Mouse (Mus musculus): ENCODE measurements around the gene Emc8.
A peak's percentile ranks its signal among the peaks of the same experiment; 100 is the strongest.

The Emc8 gene

GRCm38 (mm10) chr8:120668374-120668905 lies at the start of gene Emc8:
Gene Emc8 (minus strand): TSS chr8:120668573.
- no peak for DNase-seq (ENCODE audit: low read depth, low spot score)

GRCm38 (mm10) chr8:120715996-120716680 lies 47.8 kb upstream of the Emc8 start:
- DNase-seq (ENCODE audit: low read depth, low spot score): no peak

- no peak for DNase-seq (ENCODE audit: low read depth, low spot score)
These were observed 46.8 kb upstream of the Emc8 start for GRCm38 (mm10) chr8:120715200-120715599.

- DNase-seq (ENCODE audit: low read depth, low spot score): no peak
These were observed 40.8 kb upstream of the Emc8 start for GRCm38 (mm10) chr8:120709176-120709575.

GRCm38 (mm10) chr8:120706193-120706592 lies 37.8 kb upstream of the Emc8 start:
- DNase-seq (ENCODE audit: low read depth, low spot score): no peak

- DNase-seq (ENCODE audit: low read depth, low spot score): no peak
These were observed 36.8 kb upstream of the Emc8 start for GRCm38 (mm10) chr8:120705163-120705562.

GRCm38 (mm10) chr8:120704203-120704602 lies 35.8 kb upstream of the Emc8 start:
- no peak for DNase-seq (ENCODE audit: low read depth, low spot score)

GRCm38 (mm10) chr8:120701758-120702465 lies 33.5 kb upstream of the Emc8 start:
- DNase-seq (ENCODE audit: low read depth, low spot score): no peak

GRCm38 (mm10) chr8:120700053-120700452 lies 31.7 kb upstream of the Emc8 start:
- DNase-seq (ENCODE audit: low read depth, low spot score): no peak

GRCm38 (mm10) chr8:120699565-120699964 lies 31.2 kb upstream of the Emc8 start:
- no peak for DNase-seq (ENCODE audit: low read depth, low spot score)

- DNase-seq (ENCODE audit: low read depth, low spot score): no peak
These were observed 30.7 kb upstream of the Emc8 start for GRCm38 (mm10) chr8:120699079-120699478.

GRCm38 (mm10) chr8:120698426-120698825 lies 30.1 kb upstream of the Emc8 start:
- no peak for DNase-seq (ENCODE audit: low read depth, low spot score)

- DNase-seq (ENCODE audit: low read depth, low spot score): peak; percentile 14
These were observed 29.6 kb upstream of the Emc8 start for GRCm38 (mm10) chr8:120697979-120698272.

GRCm38 (mm10) chr8:120697154-120697978 lies 29.0 kb upstream of the Emc8 start:
- DNase-seq (ENCODE audit: low read depth, low spot score): no peak

- DNase-seq (ENCODE audit: low read depth, low spot score): no peak
These were observed 28.2 kb upstream of the Emc8 start for GRCm38 (mm10) chr8:120696401-120697153.

GRCm38 (mm10) chr8:120693861-120694493 lies 25.6 kb upstream of the Emc8 start:
- no peak for DNase-seq (ENCODE audit: low read depth, low spot score)

GRCm38 (mm10) chr8:120692934-120693333 lies 24.6 kb upstream of the Emc8 start:
- no peak for DNase-seq (ENCODE audit: low read depth, low spot score)

- DNase-seq (ENCODE audit: low read depth, low spot score): no peak
These were observed 20.1 kb upstream of the Emc8 start for GRCm38 (mm10) chr8:120688511-120688910.

- DNase-seq (ENCODE audit: low read depth, low spot score): no peak
These were observed 19.4 kb upstream of the Emc8 start for GRCm38 (mm10) chr8:120687786-120688185.

- DNase-seq (ENCODE audit: low read depth, low spot score): no peak
These were observed 18.2 kb upstream of the Emc8 start for GRCm38 (mm10) chr8:120686576-120686975.

- DNase-seq (ENCODE audit: low read depth, low spot score): no peak
These were observed 17.7 kb upstream of the Emc8 start for GRCm38 (mm10) chr8:120686051-120686450.
